ENCODE assay signal across 8 mouse cellular contexts in the genomic region with DNA sequence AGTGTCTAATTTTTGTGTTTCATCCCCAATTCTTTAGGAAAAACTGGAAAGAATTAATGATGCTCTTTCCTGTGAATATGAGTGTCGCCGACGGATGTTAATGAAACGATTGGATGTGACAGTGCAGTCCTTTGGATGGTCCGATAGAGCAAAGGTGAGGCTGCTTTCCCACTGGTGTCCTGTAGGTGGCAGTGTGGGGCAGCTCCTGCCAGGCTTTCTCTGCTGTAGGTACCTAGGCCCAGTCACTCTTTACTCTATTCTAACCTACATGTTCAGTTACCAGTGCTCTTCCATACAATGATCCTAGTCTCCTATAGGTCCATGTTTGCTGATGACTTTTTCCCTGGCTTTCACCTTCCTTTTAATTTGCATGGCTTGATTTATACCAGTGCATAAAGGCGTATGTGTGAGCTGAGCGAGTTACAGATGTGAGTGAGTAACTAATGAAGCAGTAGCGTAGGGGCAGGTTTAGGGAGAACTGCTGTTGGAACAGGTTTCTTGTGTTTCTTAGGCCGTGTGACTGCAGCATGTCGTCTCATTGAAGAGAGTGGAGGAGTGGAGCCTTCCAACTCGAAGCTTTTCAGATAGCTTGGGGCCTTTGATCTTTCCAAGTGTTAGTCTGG. TPM values are rescaled to one million over a fixed set of nuclear protein-coding genes. Genes with fewer than 3 reads are reported as not detected.
DNase-seq lines count a peak whose midpoint lies in the region; ATAC-seq and TF ChIP-seq lines count a peak whose summit lies in the region.

No protein-coding gene starts in this region.

- peak; percentile 87 for DNase-seq in B cell, adult 2 months
- DNase-seq in adrenal gland, adult 2 months = peak; percentile 57
- DNase-seq in embryo, embryonic 10.5 days (ENCODE audit: low spot score) = peak; percentile 76
- DNase-seq in gastrocnemius, postnatal 25 days = peak; percentile 25
- DNase-seq in kidney, adult 9 months = peak; percentile 66
- DNase-seq in liver, adult 2 months (ENCODE audit: extremely low read depth, low read depth, low spot score) = peak; percentile 18
- DNase-seq in neural tube, embryonic 10.5 days (ENCODE audit: extremely low spot score, low spot score) = peak; percentile 56

- H3K4me1 ChIP-seq in liver, adult 2 months (ENCODE audit: control insufficient read depth, insufficient read depth, low read length) = no peaks in the 10 kb centered on the region
- no peaks in the 10 kb centered on the region for H3K4me1 ChIP-seq in stomach, embryonic 14.5 days (ENCODE audit: control insufficient read depth, insufficient read depth, low read length)

- no peaks in the 10 kb centered on the region for H3K9me3 ChIP-seq in stomach, embryonic 14.5 days (ENCODE audit: control insufficient read depth, low read depth, low read length)

- peak; percentile 94 for TF ChIP-seq CTCF in liver, adult 2 months (IDR thresholded peaks at IDR 0.05; ENCODE audit: low read depth, low read length)

- H3K27me3 ChIP-seq in liver, adult 2 months (ENCODE audit: control insufficient read depth, insufficient read depth, low read length) = no peaks in the 10 kb centered on the region
- no peaks in the 10 kb centered on the region for H3K27me3 ChIP-seq in stomach, embryonic 14.5 days (ENCODE audit: control insufficient read depth, insufficient read depth, low read length)

- H3K4me2 ChIP-seq in stomach, embryonic 14.5 days (replicated peaks; ENCODE audit: low read depth, low read length) = no peak overlapping the region

- no peak overlapping the region for H3K27ac ChIP-seq in liver, adult 2 months (replicated peaks; ENCODE audit: insufficient read depth, low read depth, low read length)
- H3K27ac ChIP-seq in stomach, embryonic 14.5 days (ENCODE audit: low read length) = no peak overlapping the region

- H3K4me3 ChIP-seq in liver, adult 2 months (ENCODE audit: insufficient read depth, low read depth, low read length) = no peak overlapping the region
- no peak overlapping the region for H3K4me3 ChIP-seq in stomach, embryonic 14.5 days (ENCODE audit: low read depth, low read length)

- H3K36me3 ChIP-seq in liver, adult 2 months (ENCODE audit: control insufficient read depth, insufficient read depth, low read length) = peaks cover 27% of the 10 kb centered on the region
- H3K36me3 ChIP-seq in stomach, embryonic 14.5 days (ENCODE audit: control insufficient read depth, insufficient read depth, low read length) = peaks cover 39% of the 10 kb centered on the region

- no peak overlapping the region for H3K9ac ChIP-seq in liver, adult 2 months (ENCODE audit: low read depth, low read length)
- H3K9ac ChIP-seq in stomach, embryonic 14.5 days (replicated peaks; ENCODE audit: low read depth, low read length) = no peak overlapping the region

- peak; percentile 33; the same call in 1 of the 2 replicates for ATAC-seq in stomach, embryonic 14.5 days (ENCODE audit: insufficient number of reproducible peaks, insufficient read depth, low FRiP score, low read depth)

- TF ChIP-seq POLR2A in liver, adult 2 months (IDR thresholded peaks at IDR 0.05; ENCODE audit: extremely low read depth, insufficient read depth, low read length) = no peak

- WGBS in liver, adult 2 months = 63% methylated on average over 11 of the region's 11 CpGs
- WGBS in stomach, embryonic 14.5 days = 72% methylated on average over 11 of the region's 11 CpGs

- no peaks in the 10 kb centered on the region for H3K79me2 ChIP-seq in liver, adult 2 months (ENCODE audit: control insufficient read depth, insufficient read depth, low read length)

RNA-seq across cellular contexts. Expression of a gene that starts 14.4 kb away (rescaled TPM):
- 10 to 100 TPM; 34.0 to 44.7 TPM for total RNA-seq in adrenal gland, adult 2 months (2021)
- 2.1 and 3.1 TPM in 2 replicates for polyA plus RNA-seq in adrenal gland, adult 2 months (2012; rRNA removed)
- total RNA-seq in gastrocnemius, postnatal 25 days (2021) = 10 to 100 TPM; 16.5 to 17.7 TPM
- total RNA-seq in liver, adult 2 months (2014; rRNA removed) = 4.4 TPM in 2 replicates
- 2.5 and 3.0 TPM in 2 replicates for polyA plus RNA-seq in liver, adult 2 months (2012; rRNA removed)
- polyA plus RNA-seq in stomach, embryonic 14.5 days (2014; fragmentation: Nextera tagmentation; extraction: Ambion mirVana) = 12.2 and 13.2 TPM in 2 replicates

Comparison
In these comparisons a context has a peak if more than half of its experiments do, and no peak if none do; other contexts are left out.
1. DNase-seq: peak in every context shown above with its lines; median percentile 87 in B cell, adult 2 months; 76 in embryo, embryonic 10.5 days; 66 in kidney, adult 9 months; 57 in adrenal gland, adult 2 months; 56 in neural tube, embryonic 10.5 days; 25 in gastrocnemius, postnatal 25 days; 18 in liver, adult 2 months.